9 mouse cellular contexts compared by ENCODE assay signal in the genomic region with DNA sequence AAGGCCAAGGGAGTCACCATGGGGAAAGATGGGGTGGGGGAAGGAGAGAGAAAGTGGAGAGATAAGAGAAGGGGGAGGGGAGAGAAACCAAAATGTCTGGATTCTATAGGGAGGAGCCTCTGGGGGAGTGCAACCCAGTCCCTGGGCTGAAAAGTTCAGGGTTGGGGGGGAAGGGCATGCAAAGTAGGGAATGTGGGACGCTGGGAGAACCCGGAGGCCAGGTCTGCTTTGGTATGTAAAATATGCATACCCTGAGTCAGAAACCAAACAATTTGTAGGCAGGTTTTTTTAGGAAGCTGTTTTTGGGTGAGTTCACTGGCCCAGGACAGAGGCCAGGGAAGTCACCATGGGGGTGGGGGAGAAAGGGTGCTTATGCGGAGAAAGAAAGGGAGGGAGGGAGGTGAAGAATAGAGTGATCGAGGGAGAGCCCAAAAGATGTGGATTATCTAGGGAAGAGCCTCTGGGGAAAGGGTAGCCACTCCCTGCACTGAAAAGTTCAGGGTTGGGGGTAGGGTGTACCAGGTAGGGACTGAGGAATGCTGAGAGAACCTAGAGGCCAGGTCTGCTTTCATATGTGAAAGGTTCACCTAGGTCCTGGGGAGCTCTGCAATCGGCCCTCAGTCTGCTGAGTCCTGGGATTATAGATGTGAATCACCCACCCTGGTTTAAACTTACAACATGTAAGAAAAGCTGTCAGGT. TPM values are rescaled to one million over a fixed set of nuclear protein-coding genes. Genes with fewer than 3 reads are reported as not detected.
DNase-seq lines count a peak whose midpoint lies in the region; ATAC-seq lines count a peak whose summit lies in the region.
"Had no signal": no experiment of that assay in that cellular context is flagged by ENCODE, and none has a peak within 500 bp of the region (broad histone marks: within the 10 kb centered on the region; RNA-seq: fewer than 3 reads in every experiment).

No protein-coding gene starts in this region.

- H3K4me1 ChIP-seq in stomach, embryonic 16.5 days (ENCODE audit: control insufficient read depth, insufficient read depth, low read length) = no peaks in the 10 kb centered on the region
- H3K4me1 ChIP-seq: midbrain, embryonic 12.5 days had no signal

- peak; percentile 16 for DNase-seq in lung, postnatal 10 days
- DNase-seq in lung, postnatal 36 days = no peak
- DNase-seq in ZHBTc4 (ENCODE audit: low read depth, low spot score) = peak; percentile 95
- DNase-seq in kidney, adult 8-10 months = peak; percentile 25 to 52
- no peak for DNase-seq in left cerebral cortex, postnatal 25 days (ENCODE audit: low spot score in 2 of 2)
- no peak for DNase-seq in adrenal gland, postnatal 36 days
- DNase-seq: thymus, postnatal 36 days had no signal

- H3K27me3 ChIP-seq in stomach, embryonic 16.5 days (ENCODE audit: control insufficient read depth, insufficient read depth, low read length) = no peaks in the 10 kb centered on the region
- H3K27me3 ChIP-seq: midbrain, embryonic 12.5 days had no signal

- peaks cover 16% of the 10 kb centered on the region for H3K36me3 ChIP-seq in stomach, embryonic 16.5 days (ENCODE audit: control insufficient read depth, insufficient read depth, low read length)

- no peak overlapping the region for H3K4me2 ChIP-seq in stomach, embryonic 16.5 days (ENCODE audit: low read depth, low read length)
- H3K4me2 ChIP-seq: midbrain, embryonic 12.5 days had no signal

- no peak overlapping the region for H3K9ac ChIP-seq in stomach, embryonic 16.5 days (ENCODE audit: low read length)
- H3K9ac ChIP-seq: midbrain, embryonic 12.5 days had no signal

- ATAC-seq in stomach, embryonic 16.5 days (ENCODE audit: insufficient read depth, low FRiP score) = 0 out of 2 replicates have a peak, but pooled peaks have one; percentile 13

- 22% methylated on average over 5 of the region's 5 CpGs for WGBS in stomach, embryonic 16.5 days

- H3K27ac ChIP-seq in stomach, embryonic 16.5 days (ENCODE audit: low read length) = no peak overlapping the region
- H3K27ac ChIP-seq: midbrain, embryonic 12.5 days had no signal

- H3K4me3 ChIP-seq in stomach, embryonic 16.5 days (replicated peaks; ENCODE audit: low read length) = no peak overlapping the region
- H3K4me3 ChIP-seq: midbrain, embryonic 12.5 days had no signal

- H3K9me3 ChIP-seq in stomach, embryonic 16.5 days (replicated peaks; ENCODE audit: control insufficient read depth, low read length) = no peaks in the 10 kb centered on the region
- H3K9me3 ChIP-seq: midbrain, embryonic 12.5 days had no signal

- intact Hi-C loops in left cerebral cortex, postnatal 25 days (cut with DNase I) = no loop called here

RNA-seq across cellular contexts. Expression of a gene that starts 15.1 kb away (rescaled TPM):
- 33.2 and 34.4 TPM in 2 replicates for polyA plus RNA-seq in stomach, embryonic 16.5 days (2015; fragmentation: Nextera tagmentation; extraction: Ambion mirVana)
- 10 to 100 TPM; 37.6 to 38.6 TPM for total RNA-seq in left cerebral cortex, postnatal 25 days (2021)
- total RNA-seq in adrenal gland, postnatal 36 days (2021) = 10 to 100 TPM; 42.5 to 46.0 TPM

RNA-seq across cellular contexts. Expression of a gene that starts 25.3 kb away (rescaled TPM):
- polyA plus RNA-seq in stomach, embryonic 16.5 days (2015; fragmentation: Nextera tagmentation; extraction: Ambion mirVana) = 22.2 and 28.4 TPM in 2 replicates
- total RNA-seq in left cerebral cortex, postnatal 25 days (2021) = 10 to 100 TPM; 22.1 to 31.0 TPM
- total RNA-seq in adrenal gland, postnatal 36 days (2021) = 10 to 100 TPM; 19.0 to 24.1 TPM

Comparison
In these comparisons a context has a peak if more than half of its experiments do, and no peak if none do; other contexts are left out.
1. DNase-seq: peak in lung, postnatal 10 days (single experiment), ZHBTc4 (single experiment) and kidney, adult 8-10 months (2 of 2); none in lung, postnatal 36 days (single experiment), left cerebral cortex, postnatal 25 days (0 of 2) and adrenal gland, postnatal 36 days (0 of 2).